Mouse (Mus musculus): ENCODE measurements around the gene Pnmal2. TPM values are rescaled to one million over a fixed set of nuclear protein-coding genes. Genes with fewer than 3 reads are reported as not detected.
A peak's percentile ranks its signal among the peaks of the same experiment; 100 is the strongest.

Pnmal2 gene
- total and polyA plus RNA-seq, 3 experiments = 10.9 to 47.9 (median 19.7) TPM

DNA sequence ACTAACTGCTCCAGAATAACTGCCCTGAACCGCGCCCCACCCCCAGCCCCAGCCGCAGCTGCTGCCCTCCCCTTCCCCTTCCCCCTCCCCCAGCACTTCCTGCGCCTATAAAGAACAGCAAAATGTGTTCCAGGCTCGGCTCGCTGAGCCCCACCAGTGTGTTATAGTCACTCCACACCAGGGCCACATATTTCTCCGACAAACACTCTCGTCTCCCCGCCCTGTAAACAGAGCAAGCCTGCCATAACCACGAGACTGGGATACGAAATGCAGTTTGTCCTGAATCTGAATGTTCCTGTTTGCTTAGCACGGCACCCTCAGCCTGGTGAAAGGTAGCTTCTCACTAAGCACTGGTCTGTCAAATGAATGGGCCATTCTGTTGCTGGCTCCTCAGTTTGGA lies 35.9 kb downstream of the Pnmal2 start:
- peak; percentile 39 for DNase-seq

DNA sequence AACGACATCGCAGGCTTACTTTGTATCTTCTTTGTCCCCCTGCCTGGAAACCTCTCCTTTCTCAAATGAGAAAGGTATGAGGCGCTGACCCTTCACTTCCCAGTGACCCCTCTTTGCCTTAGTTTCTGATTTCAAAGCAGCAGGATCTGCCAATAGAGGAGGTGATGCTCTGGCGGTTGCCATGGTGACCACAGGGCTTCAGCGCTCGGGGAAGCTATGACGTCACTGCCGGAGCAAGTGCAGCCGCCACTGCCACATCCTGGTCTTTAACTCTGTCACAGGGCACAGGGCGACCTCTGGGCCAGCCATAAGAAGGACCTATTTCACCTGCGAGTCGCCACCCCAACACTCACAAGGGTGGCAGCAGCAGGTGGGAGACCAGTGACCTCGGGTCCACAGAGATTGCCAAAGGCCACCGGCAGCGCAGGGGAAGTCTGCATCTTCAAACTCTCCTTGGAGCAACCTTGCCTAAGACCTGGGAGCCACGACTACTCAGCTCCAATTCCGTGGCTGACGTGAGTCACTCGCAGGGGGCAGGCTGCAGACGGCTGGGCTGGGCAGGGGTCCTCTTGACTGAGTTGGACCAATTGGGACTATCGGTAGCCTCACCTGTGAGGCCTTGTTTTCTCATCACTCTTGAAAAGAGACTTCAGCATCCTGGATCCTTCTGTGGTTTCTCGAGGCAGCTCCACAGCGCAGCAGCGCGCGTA lies 38.5 kb downstream of the Pnmal2 start, which contains the start of gene Gm42372:
Gm42372 (plus strand) TSS at position 228 of the 710 bp plus-strand sequence.
- DNase-seq = peak; percentile 43

DNA sequence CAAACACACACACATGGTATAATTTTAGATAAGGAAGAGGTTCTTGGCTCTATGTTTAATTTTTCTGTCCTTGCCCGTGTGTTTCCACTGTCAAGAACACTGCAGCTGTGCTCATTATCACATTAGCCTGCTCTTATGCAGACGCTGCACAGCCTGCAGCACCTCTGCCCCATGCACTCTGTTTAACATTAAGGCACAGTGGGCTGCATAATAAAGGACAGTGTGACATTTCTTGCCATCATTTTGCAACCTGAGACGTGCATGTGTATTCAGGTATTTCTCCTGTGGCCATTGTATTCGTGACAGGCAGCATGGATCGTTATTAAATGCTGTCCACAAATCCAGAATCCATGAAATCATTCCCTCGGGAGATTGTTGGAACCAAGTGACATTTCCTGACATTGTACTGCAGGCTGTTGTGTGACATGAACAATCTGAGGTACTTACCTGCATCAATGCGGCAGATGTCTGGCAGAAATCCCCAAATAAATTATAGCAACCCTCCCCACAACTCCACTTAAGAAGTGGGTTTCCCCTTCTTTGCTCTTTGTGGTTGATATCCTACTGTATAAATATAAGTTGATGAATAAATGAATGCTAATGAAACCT lies 43.2 kb downstream of the Pnmal2 start:
- DNase-seq = no peak

DNA sequence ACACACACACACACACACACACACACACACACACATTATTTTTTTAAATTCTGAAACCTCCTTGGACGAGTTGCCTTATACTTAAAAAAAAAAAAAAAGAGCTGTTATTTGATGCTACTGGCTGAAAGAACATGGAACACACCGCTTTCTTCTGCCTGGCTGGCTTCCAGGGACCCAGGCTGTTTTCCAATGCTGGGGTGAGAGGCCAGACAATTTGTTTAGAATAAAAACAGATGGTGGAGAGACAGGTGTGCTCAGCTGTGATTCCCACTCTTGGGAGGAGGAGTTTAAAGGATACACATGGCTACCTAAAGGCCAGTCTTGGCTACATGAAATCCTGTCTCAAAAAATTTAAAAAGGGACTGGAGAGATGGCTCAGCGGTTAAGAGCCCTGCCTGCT lies 43.9 kb downstream of the Pnmal2 start:
- DNase-seq = peak; percentile 43

DNA sequence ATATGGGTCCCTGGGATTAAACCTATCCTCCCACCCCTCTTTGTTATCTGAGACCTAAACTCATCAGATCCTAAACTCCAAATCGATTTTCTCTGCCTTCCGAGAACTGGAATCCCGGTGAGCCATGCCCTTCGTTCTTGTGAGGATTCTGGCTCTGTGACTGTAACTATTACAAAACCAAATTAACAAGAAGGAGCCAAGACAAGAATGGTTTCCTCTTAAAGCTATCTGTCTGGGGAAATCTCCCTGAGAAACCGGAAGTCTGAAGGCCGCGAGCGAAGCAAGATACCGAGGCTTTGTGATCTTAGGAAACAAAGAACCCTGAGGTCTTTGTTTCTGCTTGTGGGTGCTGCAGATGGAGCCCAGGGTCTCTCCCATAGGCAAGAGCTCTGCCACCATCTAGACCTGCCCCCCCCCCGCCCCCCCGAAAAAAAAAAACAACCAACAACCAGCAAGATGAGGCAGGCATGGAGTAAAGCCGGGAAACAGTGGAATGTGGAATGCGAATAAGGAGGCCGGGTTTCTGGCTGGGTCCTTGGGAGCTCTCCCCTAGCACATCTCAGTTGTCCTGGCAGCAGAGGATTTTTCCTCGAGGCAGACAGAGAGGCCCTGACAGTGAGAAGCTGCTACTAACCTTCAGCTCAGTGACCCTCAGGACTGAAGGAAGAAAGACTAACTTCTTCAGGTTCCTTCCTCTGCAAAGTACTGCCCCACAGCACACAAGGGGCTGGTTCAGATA lies 45.7 kb downstream of the Pnmal2 start:
- peak; percentile 36 for DNase-seq

DNA sequence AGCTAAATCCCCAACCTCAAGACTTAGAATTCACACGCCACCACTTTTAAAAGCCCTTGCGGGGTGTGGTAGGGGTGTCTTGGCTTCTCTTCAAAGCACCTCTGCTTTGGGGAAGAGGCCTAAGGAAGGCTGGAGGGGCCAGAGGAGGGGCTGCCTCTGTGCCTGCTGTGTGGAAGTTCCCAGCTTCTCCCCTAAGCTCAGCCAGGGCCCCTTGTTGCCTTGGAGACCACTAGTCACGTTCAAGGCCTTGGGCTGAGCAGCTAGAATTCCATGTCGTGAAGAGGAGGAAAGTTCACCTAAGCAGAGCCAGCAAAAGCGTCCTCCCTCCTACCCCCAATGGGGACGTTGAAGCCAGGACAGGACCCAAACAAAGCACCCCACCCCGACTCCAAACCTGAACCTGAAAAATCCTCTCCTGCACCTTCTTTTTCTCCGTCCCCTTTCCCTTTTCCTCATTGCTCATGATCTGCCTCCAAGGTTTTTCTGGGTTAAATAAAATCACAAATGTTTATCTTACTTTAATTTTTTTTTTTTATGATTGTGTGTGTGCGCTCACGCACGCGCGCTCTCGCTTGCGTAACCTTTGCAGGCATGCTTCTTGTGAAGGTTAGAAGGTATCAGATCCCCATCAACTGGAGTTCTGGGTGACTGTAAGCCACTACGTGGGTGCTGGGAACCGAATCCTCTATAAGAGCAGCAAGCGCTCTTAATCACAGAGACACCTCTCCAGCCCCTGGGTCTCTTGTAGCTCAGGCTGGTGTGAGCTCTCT lies 47.4 kb downstream of the Pnmal2 start:
- DNase-seq = peak; percentile 68

DNA sequence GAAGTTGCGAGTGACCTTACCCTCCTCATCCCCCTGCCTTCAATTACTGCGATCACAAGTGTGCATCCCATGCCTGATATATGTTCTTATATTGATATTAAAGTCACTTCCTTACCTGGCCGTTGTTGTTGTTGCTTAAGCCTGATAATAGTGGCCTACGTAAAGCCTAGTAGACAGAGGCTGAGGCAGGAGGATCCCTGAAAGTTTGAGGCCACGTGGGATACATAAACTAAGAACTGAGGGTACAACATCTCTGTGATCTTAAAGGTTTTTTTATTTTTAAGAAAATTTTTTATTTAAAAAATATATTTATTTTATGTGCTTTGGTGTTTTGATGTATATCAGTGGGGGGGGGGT lies 47.9 kb downstream of the Pnmal2 start, which contains the start of gene Ccdc8:
Ccdc8 (plus strand) TSS at position 258 of the 357 bp plus-strand sequence.
- DNase-seq = no peak

DNA sequence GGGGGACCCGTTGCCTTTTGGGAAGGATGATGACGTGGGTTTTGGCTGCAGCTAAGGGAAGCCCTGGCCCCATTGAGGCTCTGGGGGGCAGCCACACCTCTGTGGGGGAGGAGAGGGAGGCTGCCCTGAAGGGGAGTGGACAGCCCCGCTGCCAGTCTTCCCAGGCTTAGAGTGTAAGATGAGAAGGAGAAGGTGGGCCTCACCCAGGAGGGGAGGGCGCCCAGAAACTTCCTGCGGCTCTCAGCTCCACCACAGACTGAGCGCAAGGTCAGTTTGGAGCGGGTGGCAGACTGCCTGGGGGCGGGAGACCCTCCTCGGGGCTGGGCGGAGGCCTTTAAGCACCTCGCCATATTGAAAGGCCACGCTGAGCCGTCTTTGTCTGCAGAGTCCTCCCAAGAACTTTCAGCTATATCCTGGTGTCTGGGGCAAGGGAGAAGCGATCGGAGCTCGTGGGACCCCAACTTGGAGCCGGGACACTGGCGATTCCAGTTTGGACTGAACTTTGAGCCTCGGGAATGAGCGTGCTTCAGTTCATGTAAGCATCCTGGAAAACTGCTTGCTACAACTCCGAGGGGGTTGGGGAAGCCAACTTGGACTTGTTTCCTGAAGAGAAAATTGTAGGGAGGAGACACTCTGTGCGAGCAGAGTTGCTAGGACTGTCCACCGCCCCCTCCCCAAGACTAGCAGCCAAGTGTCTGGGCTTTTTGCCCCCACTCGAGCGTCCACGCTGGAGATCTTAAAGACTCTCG lies 49.3 kb downstream of the Pnmal2 start:
- DNase-seq = peak; percentile 93

DNA sequence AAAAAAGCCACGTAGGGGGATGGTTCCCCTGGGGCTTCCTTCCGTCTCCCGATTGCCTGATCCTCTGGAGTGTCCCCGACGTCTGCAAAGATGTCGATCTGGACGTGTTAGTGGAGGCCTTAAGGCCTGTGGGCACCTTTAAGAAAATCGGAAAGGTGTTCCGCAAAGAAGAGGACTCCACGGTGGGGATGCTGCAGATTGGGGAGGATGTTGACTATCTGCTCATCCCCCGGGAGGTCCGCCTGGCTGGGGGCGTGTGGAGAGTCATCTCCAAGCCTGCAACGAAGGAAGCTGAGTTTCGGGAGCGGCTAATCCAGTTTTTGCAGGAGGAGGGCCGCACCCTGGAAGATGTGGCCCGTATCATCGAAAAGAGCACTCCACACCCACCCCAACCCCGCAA lies 49.9 kb downstream of the Pnmal2 start:
- peak; percentile 40 for DNase-seq

DNA sequence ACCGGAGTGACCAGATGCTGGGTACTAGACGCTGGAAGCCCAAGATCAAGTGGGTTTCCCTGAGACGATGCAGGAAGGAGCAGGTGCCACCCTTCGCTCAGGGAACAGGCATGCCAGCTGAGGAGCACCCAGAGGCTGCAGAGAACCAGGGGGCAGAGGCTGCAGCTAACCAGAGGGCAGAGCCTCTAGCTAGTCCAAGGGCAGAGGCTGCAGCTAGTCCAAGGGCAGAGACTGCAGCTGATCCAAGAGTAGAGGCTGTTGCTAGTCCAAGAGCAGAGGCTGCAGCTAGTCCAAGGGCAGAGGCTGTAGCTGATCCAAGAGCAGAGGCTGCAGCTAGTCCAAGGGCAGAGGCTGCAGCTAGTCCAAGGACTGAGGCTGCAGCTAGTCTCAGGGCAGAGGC lies 50.9 kb downstream of the Pnmal2 start:
- DNase-seq = no peak

Other genes starting within 250 kb of the Pnmal2 start
- gene Ceacam9, start 222.8 kb upstream of the Pnmal2 start, total RNA-seq (2021) = not detected
- not detected in 2 replicates for gene Ceacam9, start 222.8 kb upstream of the Pnmal2 start, polyA plus RNA-seq (2012; rRNA removed)
- gene Ap2s1, start 206.3 kb upstream of the Pnmal2 start, total RNA-seq (2021) = 100 to 1,000 TPM; 138 to 139 TPM
- gene Ap2s1, start 206.3 kb upstream of the Pnmal2 start, polyA plus RNA-seq (2012; rRNA removed) = 331 and 352 TPM in 2 replicates
- 100 to 1,000 TPM; 144 to 291 TPM for gene Slc1a5, start 163.3 kb upstream of the Pnmal2 start, total RNA-seq (2021)
- gene Slc1a5, start 163.3 kb upstream of the Pnmal2 start, polyA plus RNA-seq (2012; rRNA removed) = 220 and 344 TPM in 2 replicates
- 10 to 100 TPM; 58.9 to 64.1 TPM for gene Strn4, start 128.8 kb upstream of the Pnmal2 start, total RNA-seq (2021)
- 121 and 138 TPM in 2 replicates for gene Strn4, start 128.8 kb upstream of the Pnmal2 start, polyA plus RNA-seq (2012; rRNA removed)
- gene Fkrp, start 128.0 kb upstream of the Pnmal2 start, total RNA-seq (2021) = 10 to 100 TPM; 23.9 to 29.5 TPM
- 46.3 and 49.6 TPM in 2 replicates for gene Fkrp, start 128.0 kb upstream of the Pnmal2 start, polyA plus RNA-seq (2012; rRNA removed)
- 10 to 100 TPM; 16.0 to 18.4 TPM for gene Prkd2, start 101.8 kb upstream of the Pnmal2 start, total RNA-seq (2021)
- 39.2 and 47.2 TPM in 2 replicates for gene Prkd2, start 101.8 kb upstream of the Pnmal2 start, polyA plus RNA-seq (2012; rRNA removed)
- 1 to 10 TPM; 2.5 to 5.3 TPM for gene Dact3, start 69.4 kb upstream of the Pnmal2 start, total RNA-seq (2021)
- gene Dact3, start 69.4 kb upstream of the Pnmal2 start, polyA plus RNA-seq (2012; rRNA removed) = 16.2 and 22.1 TPM in 2 replicates
- under 1 TPM; 0.43 to 0.69 TPM for gene Gng8, start 52.9 kb upstream of the Pnmal2 start, total RNA-seq (2021)
- 1.0 and 1.7 TPM in 2 replicates for gene Gng8, start 52.9 kb upstream of the Pnmal2 start, polyA plus RNA-seq (2012; rRNA removed)
- 1 to 10 TPM in 1 of 2 experiments, under 1 TPM in 1; 0.98 to 3.8 TPM for gene Ptgir, start 38.2 kb upstream of the Pnmal2 start, total RNA-seq (2021)
- gene Ptgir, start 38.2 kb upstream of the Pnmal2 start, polyA plus RNA-seq (2012; rRNA removed) = 4.0 and 4.8 TPM in 2 replicates
- 100 to 1,000 TPM; 254 to 261 TPM for gene Calm3, start 20.6 kb upstream of the Pnmal2 start, total RNA-seq (2021)
- 402 and 408 TPM in 2 replicates for gene Calm3, start 20.6 kb upstream of the Pnmal2 start, polyA plus RNA-seq (2012; rRNA removed)
- 1 to 10 TPM; 2.6 to 7.2 TPM for gene Pnmal1, start 15.0 kb downstream of the Pnmal2 start, total RNA-seq (2021)
- 0.45 and 0.57 TPM in 2 replicates for gene Pnmal1, start 15.0 kb downstream of the Pnmal2 start, polyA plus RNA-seq (2012; rRNA removed)
- 1 to 10 TPM; 1.1 to 1.6 TPM for gene Gm42372, start 38.4 kb downstream of the Pnmal2 start, total RNA-seq (2021)
- gene Gm42372, start 38.4 kb downstream of the Pnmal2 start, polyA plus RNA-seq (2012; rRNA removed) = 0.13 and 0.33 TPM in 2 replicates
- gene Ccdc8, start 48.0 kb downstream of the Pnmal2 start, total RNA-seq (2021) = 10 to 100 TPM; 13.6 to 28.9 TPM
- 7.3 and 7.5 TPM in 2 replicates for gene Ccdc8, start 48.0 kb downstream of the Pnmal2 start, polyA plus RNA-seq (2012; rRNA removed)
- 10 to 100 TPM; 82.2 to 86.0 TPM for gene Ppp5c, start 83.2 kb downstream of the Pnmal2 start, total RNA-seq (2021)
- 164 and 179 TPM in 2 replicates for gene Ppp5c, start 83.2 kb downstream of the Pnmal2 start, polyA plus RNA-seq (2012; rRNA removed)
- gene Hif3a, start 117.7 kb downstream of the Pnmal2 start, total RNA-seq (2021) = 1 to 10 TPM; 1.6 to 3.2 TPM
- 3.1 and 4.0 TPM in 2 replicates for gene Hif3a, start 117.7 kb downstream of the Pnmal2 start, polyA plus RNA-seq (2012; rRNA removed)
- under 1 TPM; 0.35 to 0.58 TPM for gene Psg16, start 129.4 kb downstream of the Pnmal2 start, total RNA-seq (2021)
- gene Psg16, start 129.4 kb downstream of the Pnmal2 start, polyA plus RNA-seq (2012; rRNA removed) = 0.13 and 0.33 TPM in 2 replicates
- not detected for gene Ceacam3, start 205.6 kb downstream of the Pnmal2 start, total RNA-seq (2021)
- not detected in 2 replicates for gene Ceacam3, start 205.6 kb downstream of the Pnmal2 start, polyA plus RNA-seq (2012; rRNA removed)